Mouse (Mus musculus) cerebellum, adult 11 months (tissue): Measurements from ENCODE around the gene Csf3.
"Not testable (repeated sequence)": the region's sequence is repeated elsewhere in the genome, so short reads cannot be mapped to it uniquely, and the experiment has no call there.

Source experiments
- DNase-seq: peaks from one replicate; pipeline ENCODE4 v3.0.0; 2022

Gene Csf3

DNA sequence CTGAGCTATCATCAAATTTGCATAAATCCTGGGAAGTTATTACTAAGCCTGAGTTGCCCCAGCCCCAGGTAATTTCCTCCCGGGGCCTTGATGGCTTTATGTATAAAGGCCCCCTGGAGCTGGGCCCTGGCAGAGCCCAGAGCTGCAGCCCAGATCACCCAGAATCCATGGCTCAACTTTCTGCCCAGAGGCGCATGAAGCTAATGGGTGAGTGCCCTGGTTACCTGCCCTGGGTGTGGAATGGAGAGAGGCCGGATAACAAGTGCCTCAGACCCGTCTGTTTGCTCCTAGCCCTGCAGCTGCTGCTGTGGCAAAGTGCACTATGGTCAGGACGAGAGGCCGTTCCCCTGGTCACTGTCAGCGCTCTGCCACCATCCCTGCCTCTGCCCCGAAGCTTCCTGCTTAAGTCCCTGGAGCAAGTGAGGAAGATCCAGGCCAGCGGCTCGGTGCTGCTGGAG is at the start of gene Csf3:
Gene Csf3, plus strand, starts transcription at position 51 of the 458 bp plus-strand sequence.
- DNase-seq, result no peak

DNA sequence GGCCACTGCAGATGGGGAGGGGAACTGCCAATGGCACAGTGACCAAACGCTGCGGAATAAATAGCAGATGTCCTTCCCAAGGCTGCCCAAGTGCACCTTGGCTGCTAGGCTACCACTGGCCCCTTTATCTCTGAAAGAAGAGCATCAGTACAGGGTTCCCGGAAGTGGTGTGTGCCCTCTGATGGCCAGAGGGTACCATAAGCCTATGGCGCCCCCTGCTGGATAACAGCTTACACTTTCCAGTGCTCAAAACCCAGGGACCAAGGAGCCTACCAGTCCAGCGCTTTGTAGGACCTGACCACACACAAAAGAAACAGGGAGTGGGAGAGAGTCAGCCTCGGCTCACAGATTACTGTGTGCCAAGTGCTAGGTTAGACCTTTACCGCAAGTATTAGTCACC is 46.0 kb upstream of the Csf3 start:
- DNase-seq, result not testable (repeated sequence)

DNA sequence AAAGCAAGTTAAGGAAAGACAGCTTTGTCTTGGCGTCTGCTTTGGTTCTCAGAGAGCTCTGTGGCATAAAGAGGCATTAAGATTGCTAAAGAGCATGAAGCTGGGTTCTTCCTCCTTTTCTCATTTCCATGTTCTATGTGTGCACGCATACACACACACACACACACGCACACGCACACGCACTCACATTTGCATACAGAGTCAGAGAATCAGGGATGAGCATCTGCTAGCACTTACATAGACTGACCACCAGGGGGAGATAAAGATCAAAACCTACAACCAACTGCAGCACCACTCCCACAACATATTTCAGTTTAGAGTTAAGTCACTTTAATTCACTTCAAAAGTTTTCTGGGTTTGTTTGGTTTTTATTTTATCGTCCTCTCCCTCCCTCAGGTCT is 40.5 kb upstream of the Csf3 start:
- no peak for DNase-seq

DNA sequence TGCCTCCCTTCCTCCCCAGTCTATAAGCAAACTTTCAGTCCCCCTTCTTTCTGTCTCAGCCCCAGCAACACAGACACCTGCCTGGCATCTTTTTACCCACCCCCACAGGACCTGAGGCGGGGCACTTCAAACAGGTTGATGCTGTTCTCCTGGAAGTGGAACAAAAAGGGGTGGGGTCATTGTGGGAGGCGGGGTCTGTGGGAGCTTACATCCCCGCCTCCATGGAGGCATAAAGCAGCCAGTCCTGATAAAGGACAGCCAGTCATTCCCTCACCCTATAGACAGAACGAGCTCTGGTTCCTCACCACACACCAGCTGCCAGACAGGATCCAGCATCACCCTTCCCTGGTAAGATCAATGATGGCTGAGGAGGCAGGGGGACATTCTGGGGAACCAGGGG is 37.0 kb upstream of the Csf3 start, which contains the start of gene Gsdma:
Gene Gsdma, plus strand, starts transcription at position 261 of the 400 bp plus-strand sequence.
- no peak for DNase-seq

DNA sequence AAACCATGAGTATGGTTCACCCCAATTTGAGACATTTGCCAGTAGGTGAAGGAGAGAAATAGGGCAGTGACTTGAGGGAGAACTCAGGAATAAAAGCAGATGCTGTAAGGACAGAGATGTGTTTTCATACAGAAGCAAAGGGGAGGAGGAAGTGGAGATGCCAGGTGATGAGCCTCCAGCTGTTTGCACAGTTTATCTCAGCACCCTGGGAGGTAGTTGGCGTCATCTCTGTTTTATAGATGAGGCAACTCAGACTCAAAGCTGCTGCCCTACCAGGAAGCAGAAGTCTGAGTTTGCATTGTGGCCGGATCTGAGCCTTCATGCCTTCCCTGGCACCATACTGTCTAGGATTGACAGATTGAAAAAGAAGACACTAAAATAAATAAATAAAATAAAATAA is 32.1 kb upstream of the Csf3 start:
- no peak for DNase-seq

DNA sequence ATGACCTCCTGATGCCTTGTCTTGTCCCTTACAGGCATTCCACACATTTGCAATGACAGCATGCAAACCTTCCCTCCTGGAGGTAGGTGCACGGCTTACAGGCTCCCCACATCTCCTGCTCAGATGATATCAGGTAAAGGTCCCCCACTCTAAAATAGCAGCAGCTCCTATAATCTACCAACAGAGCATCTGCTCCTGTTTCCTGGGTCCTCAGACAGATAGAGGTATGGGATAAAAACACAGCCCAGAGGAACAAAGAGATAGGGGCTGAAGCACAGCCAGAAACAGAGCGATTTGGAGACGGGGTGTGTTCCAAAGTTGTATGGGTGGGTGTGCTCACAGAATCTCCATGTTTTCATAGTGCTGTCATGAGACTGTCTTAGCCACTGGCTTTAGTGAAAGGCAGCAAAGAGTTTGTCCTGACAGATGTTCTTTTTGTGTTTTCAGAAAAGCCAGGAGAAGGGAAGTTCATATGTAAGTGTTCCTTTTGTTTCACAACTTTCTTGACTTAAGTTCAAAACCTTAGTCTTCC is 29.7 kb upstream of the Csf3 start:
- DNase-seq, result no peak

DNA sequence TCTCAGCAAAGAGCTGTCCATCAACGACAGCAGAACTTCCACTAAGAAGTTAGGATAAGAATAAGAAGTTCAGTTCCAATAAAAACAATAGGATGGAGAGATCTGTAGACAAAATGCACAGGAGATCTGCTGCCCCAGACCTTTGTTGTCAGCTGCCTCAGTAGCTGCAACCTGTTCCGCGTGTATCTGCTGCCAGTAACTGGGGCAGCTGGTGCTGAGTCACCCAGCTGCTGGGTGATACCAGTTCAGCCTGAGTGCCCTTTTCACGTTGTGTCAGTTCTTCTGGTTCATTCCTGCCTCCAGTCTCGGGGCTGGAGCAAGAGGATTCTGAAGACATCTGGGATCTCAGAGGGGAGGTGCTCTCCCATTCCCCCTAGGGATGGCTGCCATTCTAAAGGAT is 29.2 kb upstream of the Csf3 start:
- no peak for DNase-seq

DNA sequence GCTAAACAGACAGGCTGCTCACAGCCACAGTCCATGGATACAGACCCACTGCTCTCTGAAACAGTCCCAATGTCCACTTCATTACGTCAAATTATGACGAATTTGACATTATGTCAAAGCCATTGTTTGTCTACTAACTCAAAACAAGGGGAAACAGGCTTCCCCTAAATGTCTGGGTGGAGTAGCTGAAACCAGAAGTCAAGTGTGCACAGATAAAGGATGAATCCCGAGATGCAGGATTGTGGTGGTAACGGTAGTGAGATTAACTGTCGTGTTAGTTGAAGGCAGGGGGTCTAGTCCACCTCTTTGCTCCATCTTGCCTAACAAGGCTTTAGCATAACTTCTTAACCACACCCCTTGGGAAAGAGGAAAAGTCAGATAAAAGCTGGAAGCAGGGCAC is 28.6 kb upstream of the Csf3 start:
- DNase-seq, result no peak

DNA sequence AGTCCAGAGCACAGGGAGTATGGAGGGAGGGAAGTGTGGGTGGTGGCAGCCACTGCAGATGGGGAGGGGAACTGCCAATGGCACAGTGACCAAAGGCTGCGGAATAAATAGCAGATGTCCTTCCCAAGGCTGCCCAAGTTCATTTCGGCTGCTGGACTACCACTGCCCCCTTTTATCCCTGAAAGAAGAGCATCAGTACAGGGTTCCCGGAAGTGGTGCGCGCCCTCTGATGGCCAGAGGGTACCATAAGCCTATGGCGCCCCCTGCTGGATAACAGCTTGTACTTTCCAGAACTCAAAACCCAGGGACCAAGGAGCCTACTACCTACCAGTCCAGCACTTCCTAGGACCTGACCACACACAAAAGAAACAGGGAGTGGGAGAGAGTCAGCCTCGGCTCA is 27.9 kb upstream of the Csf3 start:
- DNase-seq, result peak; percentile 54

DNA sequence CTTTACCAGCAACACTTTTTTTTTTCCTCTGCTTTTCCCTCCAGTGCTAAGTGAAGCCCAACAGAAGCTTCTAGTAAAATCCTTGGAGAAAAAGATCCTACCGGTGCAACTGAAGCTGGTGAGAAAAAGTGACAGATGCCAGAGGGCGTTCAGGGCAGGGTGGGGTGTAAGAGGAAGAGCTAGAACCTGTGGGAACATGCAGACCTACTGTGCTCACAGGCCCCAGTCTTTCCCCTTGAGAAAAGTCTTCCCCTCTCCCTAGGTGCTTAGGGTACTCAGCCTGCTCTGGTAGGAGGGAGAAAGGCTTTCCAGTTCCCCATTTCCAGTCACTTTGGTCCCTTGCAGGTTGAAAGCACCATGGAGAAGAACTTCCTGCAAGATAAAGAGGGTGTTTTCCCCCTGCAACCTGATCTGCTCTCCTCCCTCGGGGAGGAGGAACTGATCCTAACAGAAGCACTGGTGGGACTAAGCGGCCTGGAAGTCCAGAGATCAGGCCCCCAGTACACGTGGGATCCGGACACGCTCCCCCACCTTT is 25.2 kb upstream of the Csf3 start:
- DNase-seq, result no peak

DNA sequence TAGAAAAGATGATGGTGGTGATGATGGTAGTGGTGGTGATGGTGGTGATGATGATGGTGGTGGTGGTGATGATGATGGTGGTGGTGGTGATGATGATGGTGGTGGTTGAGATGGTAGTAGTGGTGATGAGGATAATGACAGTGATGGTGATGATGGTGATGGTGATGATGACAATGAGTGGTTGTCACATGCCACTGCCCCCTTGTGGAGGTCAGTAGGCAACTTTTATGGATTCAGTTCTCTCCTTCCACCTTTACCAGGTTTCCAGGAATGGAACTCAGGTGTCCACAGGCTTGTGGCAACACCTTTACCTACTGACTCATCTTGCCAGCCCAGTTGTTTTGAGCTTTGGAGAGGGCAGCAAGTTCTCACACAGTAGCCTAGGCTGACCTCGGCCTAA is 21.0 kb upstream of the Csf3 start:
- no peak for DNase-seq

DNA sequence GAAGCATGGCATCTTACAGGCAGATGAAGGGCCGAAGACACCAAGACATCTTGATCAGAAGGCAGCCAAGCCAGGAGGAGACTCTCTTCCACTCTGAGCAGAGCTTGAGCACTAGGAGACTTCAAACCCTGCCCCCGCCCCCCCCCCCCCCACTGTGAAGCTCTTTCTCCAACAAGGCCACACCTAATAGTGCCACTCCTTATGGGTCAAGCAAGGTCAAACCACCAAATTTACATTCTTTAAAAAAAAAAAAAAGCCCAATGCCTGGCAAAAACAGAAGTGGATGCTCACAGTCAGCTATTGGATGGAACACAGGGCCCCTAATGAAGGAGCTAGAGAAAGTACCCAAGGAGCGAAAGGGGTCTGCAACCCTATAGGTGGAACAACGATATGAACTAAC is 20.5 kb upstream of the Csf3 start:
- DNase-seq, result not testable (repeated sequence)

DNA sequence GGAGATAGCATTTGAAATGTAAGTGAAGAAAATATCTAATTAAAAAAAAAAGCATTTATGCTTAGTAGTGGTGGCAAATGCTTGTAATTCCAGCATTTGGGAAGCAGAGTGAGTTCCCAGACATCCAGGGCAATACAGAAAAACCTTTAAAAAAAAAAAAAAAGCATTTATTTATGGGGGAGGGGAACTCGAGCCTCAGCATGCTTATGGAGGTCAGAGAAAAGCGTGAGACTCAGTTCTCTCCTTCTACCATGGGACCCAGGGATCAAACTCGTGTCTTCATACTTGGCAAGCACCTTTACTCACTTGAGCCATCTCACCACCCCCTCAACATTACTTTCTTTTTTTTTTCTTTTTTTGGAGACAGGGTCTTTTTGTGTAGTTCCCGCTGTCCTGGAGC is 19.9 kb upstream of the Csf3 start:
- DNase-seq, result no peak

DNA sequence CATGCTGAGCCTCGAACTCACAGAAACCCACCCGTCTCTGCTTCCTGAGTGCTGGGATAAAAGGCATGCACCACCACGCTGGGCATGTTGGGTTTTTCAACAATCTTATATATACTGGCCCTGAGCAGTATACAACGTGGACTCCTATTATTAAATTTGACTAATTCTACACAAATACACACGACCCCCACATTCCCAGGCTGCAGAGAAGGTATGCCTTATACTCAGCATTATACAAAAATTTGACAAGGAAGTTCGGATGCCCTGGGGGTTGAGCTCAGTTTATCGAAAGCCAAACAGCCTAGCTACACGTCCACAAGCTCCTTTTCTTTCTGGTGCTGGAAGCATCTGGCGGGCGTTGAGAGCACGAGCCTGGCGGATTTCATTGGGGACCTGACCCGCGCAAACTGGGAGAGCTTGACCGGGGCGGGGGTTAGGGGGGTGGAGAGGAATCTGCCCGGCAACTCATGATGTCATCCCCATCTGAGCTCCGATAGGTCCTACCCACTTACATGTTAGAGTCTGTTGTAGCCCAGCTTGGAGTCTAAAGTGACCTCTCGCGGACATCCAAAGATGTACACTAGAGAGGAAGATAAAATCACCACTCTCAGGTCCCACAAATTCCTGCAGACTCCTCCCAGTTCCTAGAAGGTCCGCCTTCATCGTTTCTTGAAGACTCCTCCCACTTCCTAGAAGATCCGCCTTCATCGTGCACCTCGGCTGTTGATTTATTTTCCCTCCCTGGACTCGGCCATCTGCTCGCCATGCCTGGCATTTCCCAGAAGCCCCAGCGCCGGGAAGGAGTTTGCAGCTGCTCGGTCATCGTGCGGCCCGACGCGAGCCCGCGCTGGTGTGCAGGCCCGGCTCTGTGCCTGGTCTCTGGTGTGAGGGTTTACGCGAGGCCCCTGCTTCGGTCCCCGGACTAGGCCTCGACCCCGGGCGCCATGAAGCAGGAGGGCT is 19.0 kb upstream of the Csf3 start, which contains the start of gene Psmd3:
Gene Psmd3, plus strand, starts transcription at position 769 of the 960 bp plus-strand sequence.
- peak; percentile 95 for DNase-seq

DNA sequence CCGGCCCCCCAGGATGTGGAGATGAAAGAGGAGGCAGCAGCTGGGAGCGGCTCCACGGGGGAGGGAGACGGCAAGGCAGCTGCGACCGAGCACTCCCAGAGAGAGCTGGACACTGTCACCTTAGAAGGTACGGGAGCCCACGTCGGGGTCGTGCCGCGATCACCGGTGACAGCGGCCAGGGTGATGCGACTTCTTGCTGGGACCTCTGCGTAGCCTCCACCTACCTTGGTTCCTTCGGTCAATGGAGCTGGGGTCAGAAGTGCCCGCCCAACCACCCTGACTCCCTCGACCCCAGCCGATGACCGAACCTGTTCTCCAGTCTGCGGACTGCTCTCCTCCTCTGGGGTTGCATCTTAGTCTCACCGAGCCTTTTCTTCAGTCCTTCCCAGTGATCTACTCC is 18.3 kb upstream of the Csf3 start:
- DNase-seq, result no peak

DNA sequence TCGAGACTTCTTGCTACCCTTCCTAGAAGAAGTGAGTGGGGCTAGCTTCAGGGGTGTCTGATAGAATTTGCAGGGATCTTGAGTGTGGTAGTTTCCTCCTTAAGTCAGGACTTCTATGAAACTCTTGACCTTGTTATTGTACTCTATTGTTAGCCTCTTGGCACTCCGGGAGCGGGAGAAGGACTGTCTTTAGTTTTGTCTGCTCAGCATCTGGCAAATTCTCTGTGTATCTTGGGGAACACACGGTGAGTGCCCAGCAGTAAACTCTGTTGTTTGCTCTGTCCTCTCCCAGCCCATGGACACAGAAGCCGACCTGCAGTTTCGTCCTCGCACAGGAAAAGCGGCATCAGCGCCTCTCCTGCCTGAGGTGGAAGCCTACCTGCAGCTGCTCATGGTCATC is 15.4 kb upstream of the Csf3 start:
- no peak for DNase-seq

DNA sequence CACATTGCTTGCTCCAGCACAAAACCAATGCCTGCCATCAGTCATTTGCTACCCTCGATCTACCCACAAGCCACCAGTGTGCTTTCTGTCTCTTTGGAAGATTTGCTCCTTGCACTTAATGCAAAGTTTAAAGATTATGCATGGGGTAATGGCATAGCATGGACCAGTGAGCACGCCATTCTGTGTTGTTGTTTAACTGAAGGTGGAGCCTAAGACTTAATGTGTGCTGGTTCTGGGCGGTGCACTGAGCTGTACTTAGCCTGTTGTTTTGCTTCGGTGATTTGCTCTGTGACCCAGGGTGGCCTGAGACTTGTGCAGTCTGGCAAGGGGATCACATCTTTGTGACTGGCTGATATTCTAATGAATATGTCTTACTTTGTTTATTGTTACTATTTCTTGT is 14.1 kb upstream of the Csf3 start:
- DNase-seq, result no peak

DNA sequence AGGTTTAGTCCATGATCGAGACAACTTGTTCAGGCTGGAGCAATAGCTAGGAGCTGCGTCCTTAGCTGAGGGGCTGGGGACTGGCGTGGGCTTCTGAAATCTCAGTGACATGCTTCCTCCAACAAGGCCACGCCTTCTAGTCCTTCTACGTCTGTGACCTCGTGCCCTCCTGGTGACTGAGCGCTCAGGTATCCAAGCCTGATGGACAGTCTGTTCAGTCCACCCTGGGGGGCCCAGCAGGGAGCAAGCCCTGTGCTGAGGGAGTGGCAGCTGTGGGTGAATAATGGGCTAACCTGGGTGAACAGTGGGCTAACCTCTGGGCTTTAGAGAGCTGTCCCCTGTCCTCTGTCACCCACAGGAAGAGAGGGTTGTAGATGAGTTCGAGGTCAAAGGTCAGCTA is 13.1 kb upstream of the Csf3 start:
- no peak for DNase-seq

DNA sequence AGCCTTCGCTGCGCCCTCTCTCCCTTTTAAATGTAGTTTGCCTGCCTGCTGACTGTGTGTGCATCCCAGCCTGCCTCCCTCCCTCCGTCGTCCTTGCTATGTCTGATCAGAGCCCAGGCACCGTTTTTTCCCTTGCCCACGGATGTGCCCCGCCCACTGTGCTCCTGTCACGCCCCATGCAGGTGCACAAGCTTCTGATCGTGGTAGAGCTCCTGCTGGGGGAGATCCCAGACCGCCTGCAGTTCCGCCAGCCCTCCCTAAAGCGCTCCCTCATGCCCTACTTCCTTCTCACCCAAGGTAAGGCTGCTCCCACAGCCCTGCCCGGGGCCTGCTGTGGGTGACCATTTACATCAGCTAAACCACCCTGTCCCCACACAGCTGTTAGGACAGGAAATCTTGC is 7.9 kb upstream of the Csf3 start:
- no peak for DNase-seq

DNA sequence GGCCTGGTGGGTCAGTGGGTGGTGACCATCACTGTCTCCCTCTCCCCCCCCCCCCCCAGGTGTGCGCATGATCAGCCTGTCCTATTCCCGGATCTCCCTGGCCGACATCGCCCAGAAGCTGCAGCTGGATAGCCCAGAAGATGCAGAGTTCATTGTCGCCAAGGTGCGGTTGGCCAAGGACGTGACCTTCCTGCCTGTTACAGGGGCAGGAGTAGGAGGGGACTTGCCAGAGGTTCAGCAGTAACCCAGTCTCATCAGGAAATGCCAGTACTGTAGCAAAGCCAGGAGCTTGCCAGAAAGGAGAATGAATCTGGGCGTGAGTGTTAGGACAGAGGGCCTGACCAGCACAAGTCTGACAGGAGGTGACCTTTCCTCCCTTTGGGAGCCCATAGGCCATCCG is 7.3 kb upstream of the Csf3 start:
- DNase-seq, result no peak

DNA sequence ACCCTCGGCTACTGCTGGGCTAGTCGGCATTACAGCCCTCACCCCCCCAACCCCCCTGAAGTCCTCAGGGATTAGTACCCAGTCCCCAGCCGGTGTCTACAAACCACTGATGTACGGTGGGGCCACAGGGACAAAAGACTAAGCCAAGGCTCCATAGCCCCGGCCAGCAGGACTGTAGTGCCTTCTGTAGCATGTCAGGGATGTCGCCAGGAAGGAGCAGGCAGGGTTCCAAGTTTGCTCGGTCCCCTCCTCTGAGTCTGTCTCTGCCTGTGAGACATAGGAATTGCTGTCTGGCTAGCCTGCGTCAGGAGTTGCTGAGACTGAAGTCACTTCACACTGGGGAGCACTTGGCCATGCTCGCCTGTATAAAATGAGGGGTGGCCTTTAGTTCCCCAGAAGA is 6.8 kb upstream of the Csf3 start:
- no peak for DNase-seq

DNA sequence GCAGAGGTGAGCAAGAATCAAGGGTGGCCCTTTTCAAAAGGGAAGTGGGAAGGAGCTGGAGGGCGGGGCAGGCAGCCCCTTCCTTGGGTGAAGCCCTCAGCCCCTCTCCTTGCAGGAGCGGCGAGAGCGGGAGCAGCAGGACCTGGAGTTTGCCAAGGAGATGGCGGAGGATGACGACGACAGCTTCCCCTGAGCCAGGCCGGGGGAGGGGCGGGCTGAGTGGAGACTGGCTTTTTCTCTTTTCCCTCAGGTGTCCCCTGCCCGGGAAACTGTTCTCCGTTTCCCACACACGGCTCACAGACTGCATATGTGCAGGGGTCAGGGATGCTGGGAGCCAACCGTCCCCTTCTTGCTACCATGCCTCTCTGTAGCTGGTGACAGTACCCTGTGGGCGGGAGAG is 5.7 kb upstream of the Csf3 start:
- no peak for DNase-seq

DNA sequence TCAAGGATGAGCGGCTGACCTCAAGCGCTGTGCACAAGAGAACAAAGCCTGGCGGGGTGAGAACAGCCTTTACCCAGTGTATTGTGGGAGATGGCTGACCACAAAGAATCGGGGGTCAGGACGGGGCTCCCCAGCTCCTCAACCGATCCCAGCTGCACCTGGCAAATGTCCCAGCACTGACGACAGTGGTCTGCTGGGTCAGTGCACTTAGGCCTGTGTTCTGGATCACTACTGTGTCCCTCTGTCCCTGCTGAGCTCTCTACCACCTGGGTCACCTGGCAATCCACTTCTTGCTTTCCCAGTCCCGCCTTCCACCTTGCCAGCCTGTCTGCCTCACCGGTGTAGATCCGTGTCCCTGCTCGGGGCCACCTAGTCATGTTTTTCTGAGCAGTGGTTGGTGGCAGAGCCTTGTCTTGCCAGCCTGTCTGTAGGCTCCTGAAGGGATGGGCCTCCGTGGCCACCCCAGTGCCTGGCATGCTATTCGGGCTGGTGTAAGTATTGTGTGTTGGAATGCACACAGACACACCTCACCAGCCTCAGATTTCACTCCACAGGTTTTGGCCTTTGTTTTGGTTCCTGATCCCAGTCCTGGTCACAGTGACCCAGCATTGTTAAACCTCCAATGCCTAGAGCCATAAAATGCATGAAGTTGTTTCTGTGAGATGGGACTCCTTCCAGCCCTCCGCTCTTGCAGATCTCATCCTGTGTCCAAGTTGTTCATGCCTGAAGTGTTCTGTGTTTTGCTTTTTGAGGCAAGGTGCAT is 4.4 kb upstream of the Csf3 start:
- DNase-seq, result no peak
